Mouse (Mus musculus) mature B cell (primary cell): Measurements from ENCODE around the gene Prkaa1.
"Not testable (repeated sequence)": the region's sequence is repeated elsewhere in the genome, so short reads cannot be mapped to it uniquely, and the experiment has no call there.

ENCODE experiments used
- in situ Hi-C: fragments of 300-500 bp; cut with MboI; formaldehyde crosslinking; loops from 2 replicates; pipeline ENCODE4 v1.14.3; 2019

Gene Prkaa1

DNA sequence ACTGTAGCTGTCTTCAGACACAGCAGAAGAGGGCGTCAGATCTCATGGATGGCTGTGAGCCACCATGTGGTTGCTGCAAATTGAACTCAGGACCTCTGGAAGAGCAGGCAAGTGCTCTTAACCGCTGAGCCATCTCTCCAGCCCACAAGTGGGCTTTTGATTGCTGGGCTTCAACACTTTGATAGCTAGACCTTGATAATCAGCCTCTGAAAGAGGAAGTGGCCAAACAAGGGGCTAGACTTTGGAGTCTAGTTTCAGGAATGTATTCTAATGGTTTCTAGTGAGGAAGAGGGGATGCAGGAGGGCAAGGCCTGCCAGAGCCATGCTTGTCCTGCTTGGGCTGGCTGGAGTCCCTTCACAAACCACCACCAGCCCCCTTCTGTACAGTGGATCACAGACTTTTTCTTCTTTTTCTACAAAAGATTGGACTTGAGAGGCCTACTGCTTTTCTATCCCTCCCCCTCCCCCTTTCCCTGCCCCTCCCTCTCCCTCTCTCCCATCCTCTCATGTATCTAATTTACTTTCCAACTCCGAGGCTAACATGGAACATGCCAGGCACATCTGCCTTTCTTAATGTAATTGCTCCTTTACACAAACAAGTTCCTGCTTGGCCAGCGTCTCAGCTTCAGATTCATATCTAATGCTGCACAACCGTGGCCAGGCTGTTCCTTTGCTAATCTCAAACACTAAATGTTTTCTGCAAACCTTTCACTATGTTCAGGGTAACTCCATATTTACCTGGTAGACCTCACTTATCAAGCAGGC is 15.3 kb upstream of the Prkaa1 start:
- in situ Hi-C loops: no loop called here

DNA sequence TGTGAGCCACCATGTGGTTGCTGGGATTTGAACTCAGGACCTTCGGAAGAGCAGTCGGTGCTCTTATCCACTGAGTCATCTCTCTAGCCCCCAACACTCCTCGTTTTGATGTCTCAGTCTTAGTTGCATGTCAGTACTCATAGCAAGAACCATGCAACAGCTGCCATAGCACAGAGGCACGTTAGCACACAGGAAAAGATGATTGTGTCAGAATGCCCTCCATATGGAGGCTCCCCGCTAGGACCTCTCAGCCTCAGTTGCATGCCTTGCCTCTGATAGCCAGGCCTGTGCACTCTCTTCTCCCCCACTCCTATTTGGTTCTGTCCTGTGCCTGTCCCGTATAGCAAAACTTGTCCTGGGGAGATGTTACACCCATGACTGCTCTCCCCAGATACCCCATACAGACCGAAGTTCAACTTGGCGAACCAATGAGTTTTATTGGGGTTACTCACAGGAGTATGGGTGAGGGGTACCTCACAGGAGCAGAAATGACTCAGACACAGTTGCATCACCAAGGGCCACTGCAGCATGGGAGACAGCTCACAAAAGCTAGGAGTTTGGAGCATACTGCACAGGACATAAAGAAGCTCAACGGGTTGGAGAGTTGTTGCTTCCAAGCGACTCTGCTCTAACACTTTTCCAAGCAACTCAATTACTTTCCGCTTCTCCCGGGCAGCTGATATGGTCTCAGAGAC is 14.4 kb upstream of the Prkaa1 start:
- in situ Hi-C loops: no loop called here

DNA sequence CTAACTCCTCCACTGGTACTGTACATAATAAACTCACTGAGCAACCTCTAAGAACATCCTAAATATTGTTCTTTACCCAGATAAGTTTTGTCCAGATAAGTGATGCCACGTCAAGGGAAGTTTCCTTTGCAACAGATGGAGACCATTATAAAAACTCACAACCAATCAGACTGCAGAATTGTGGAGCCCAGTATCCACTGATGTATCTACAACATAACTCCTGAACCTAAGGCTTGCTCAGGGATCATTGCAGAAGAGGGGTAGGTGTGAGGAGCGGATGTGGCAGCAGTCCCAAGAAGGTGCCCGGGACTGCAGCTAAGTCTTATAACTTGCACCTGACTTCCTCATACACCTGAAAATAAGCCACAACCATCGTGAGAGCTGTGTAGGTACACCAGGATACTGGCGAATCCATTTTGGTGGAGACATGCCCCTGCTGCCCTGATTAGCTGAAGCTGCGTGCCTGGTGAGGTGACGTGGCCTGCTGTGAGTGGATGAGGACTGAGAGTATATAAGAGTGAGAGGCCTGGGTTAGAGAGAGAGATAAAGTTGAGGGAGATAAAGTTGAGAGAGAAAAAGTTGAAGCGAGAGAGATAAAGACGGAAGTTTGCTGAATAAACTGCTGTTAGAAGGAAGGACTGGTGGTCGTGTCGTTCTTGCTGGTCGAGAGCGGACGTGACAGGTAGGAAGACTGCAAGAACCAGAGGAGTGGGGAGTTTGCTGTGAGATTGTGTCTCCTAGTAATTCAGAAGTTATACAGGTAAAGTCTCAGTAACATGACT is 12.6 kb upstream of the Prkaa1 start:
- in situ Hi-C loops: not testable (repeated sequence)

DNA sequence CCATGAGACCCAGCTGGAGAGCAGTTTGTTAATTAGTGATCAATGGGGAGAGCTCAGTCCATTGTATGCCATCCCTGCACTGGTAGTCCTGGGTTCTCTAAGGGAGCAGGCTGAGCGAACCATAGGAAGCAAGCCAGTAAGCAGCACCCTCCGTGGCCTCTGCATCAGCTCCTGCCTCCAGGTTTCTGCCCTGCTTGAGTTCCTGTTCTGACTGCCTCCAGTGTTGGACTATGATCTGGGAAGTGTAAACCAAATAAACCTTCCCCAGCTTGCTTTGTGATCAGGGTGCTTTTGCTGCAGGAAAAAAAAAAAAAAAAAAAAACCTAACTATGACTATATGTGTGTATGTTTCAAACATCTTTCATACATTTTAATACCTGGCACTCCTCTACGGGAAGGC is 10.4 kb upstream of the Prkaa1 start:
- in situ Hi-C loops: no loop called here

GRCm38 (mm10) chr15:5134179-5134578 is 9.5 kb upstream of the Prkaa1 start:
- in situ Hi-C loops: no loop called here

DNA sequence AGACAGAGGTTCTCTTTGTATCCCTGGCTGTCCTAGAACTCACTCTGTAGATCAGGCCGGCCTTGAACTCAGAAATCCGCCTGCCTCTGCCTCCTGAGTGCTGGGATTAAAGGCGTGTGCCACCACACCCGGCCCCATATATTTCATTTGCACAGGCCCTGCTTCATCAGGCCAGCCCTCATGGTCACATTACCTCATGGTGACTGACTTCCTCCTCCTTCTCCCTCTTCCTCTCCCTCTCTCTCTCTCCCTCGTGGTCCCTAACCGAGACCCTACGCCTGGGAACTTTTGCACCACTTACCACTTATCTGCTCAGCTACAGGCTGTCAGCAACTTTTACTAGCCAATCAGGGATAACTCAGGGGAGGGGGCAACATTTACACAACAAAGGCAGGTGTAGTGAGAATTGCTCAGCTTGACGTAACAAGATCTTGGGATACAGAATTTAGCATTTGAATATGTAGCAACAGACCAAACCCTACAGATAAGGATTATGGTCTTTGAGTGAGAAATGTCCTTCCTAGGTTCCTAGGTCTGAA is 8.6 kb upstream of the Prkaa1 start:
- in situ Hi-C loops: no loop called here

- in situ Hi-C loops: no loop called here
Measured at GRCm38 (mm10) chr15:5138021-5138856, 5.4 kb upstream of the Prkaa1 start.

DNA sequence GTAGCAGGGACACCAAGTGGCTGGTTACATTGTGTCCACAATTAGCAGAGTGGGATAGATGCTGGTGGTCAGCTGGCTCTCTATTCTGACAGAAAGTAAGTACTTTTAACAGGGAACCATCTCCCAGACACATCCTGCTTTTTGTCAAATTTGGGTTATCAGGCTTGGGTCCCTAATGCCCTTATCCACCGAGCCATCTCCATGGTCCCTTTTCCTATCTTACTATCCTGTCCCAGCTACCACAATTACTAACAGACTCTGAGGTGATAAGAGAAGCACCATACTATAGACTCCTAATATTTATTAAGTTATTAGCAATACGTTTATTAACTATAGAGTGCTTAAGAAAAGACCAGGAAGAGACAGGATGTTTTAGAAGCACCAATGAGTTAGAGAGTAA is 4.3 kb upstream of the Prkaa1 start:
- in situ Hi-C loops: no loop called here

DNA sequence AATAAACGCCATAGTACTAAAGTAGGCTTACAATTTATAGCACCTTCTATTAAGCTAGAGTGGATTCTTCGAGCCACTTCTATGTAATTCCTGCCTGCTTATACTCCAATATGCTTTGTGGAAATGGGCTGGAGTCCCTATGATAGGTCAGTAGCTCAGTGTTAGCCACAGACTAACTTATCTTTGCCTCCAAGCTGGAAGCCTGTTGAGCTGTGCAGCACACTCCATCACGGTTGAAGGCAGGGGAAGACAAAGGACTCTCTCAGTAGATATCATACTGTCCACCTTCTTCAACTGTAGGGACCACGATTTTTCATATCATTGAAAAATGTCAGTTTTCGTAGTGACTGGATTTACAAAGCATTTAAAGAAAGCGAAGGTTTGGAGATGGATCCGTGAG is 3.8 kb upstream of the Prkaa1 start:
- in situ Hi-C loops: no loop called here

GRCm38 (mm10) chr15:5140357-5140756 is 3.3 kb upstream of the Prkaa1 start:
- in situ Hi-C loops: no loop called here

GRCm38 (mm10) chr15:5142047-5142446 is 1.6 kb upstream of the Prkaa1 start:
- in situ Hi-C loops: no loop called here

- in situ Hi-C loops: no loop called here
Measured at GRCm38 (mm10) chr15:5142714-5143113, 947 bp upstream of the Prkaa1 start.

GRCm38 (mm10) chr15:5144021-5144778 is 539 bp downstream of the Prkaa1 start:
- in situ Hi-C loops: no loop called here

- in situ Hi-C loops: no loop called here
Measured at GRCm38 (mm10) chr15:5145196-5145945, 1.7 kb downstream of the Prkaa1 start.

- in situ Hi-C loops: no loop called here
Measured at GRCm38 (mm10) chr15:5149187-5149586, 5.5 kb downstream of the Prkaa1 start.

- in situ Hi-C loops: no loop called here
Measured at GRCm38 (mm10) chr15:5152171-5152570, 8.5 kb downstream of the Prkaa1 start.

GRCm38 (mm10) chr15:5154621-5155020 is 11.0 kb downstream of the Prkaa1 start:
- in situ Hi-C loops: no loop called here

- in situ Hi-C loops: no loop called here
Measured at GRCm38 (mm10) chr15:5155093-5155492, 11.4 kb downstream of the Prkaa1 start.

GRCm38 (mm10) chr15:5156355-5156754 is 12.7 kb downstream of the Prkaa1 start:
- in situ Hi-C loops: no loop called here

GRCm38 (mm10) chr15:5157386-5157785 is 13.7 kb downstream of the Prkaa1 start:
- in situ Hi-C loops: no loop called here
